Mouse (Mus musculus): ENCODE results near the gene Bmp6. TPM values are rescaled to one million over a fixed set of nuclear protein-coding genes. Genes with fewer than 3 reads are reported as not detected.

Gene Bmp6
- 1 to 10 TPM; 7.1 to 8.8 TPM for total RNA-seq (2021)
- long read RNA-seq, experiment 1, transcript Bmp6-201 (7 exons, 3,593 nt): major isoform, 11 of 12 reads
- long read RNA-seq, experiment 1, partial matches to known transcripts: 0 of 12 reads
- long read RNA-seq, experiment 1, other reads (novel, unspliced or antisense): 1 of 12 reads
- long read RNA-seq, experiment 2, transcript Bmp6-201 (7 exons, 3,593 nt): major isoform, 14 of 16 reads
- long read RNA-seq, experiment 2, partial matches to known transcripts: 1 of 16 reads
- long read RNA-seq, experiment 2, other reads (novel, unspliced or antisense): 1 of 16 reads

- intact Hi-C loops (cut with DNase I; ENCODE audit: low total_unique reads): loop anchor here (5.0 to 10.0 kb wide), 2 partner anchors 160 to 252 kb away; no protein-coding TSS in a partner anchor
- peak; percentile 77 for DNase-seq
Measured at GRCm38 (mm10) chr13:38344713-38345430, at the start of gene Bmp6. Gene Bmp6 (plus strand): TSS chr13:38345107.

- intact Hi-C loops (cut with DNase I; ENCODE audit: low total_unique reads): no loop called here
Measured at GRCm38 (mm10) chr13:38296166-38296565, 48.7 kb upstream of the Bmp6 start.

GRCm38 (mm10) chr13:38296601-38297000 lies 48.3 kb upstream of the Bmp6 start:
- intact Hi-C loops (cut with DNase I; ENCODE audit: low total_unique reads): no loop called here
- no peak for DNase-seq

More at GRCm38 (mm10) chr13:38296166-38296565, 48.7 kb upstream of the Bmp6 start:
- DNase-seq: no peak

GRCm38 (mm10) chr13:38311125-38311524 lies 33.8 kb upstream of the Bmp6 start:
- intact Hi-C loops (cut with DNase I; ENCODE audit: low total_unique reads): no loop called here
- DNase-seq: no peak

GRCm38 (mm10) chr13:38312357-38313040 lies 32.4 kb upstream of the Bmp6 start:
- intact Hi-C loops (cut with DNase I; ENCODE audit: low total_unique reads): no loop called here

GRCm38 (mm10) chr13:38314590-38314989 lies 30.3 kb upstream of the Bmp6 start:
- no peak for DNase-seq
- intact Hi-C loops (cut with DNase I; ENCODE audit: low total_unique reads): no loop called here

More at GRCm38 (mm10) chr13:38312357-38313040, 32.4 kb upstream of the Bmp6 start:
- DNase-seq: no peak

GRCm38 (mm10) chr13:38318418-38318817 lies 26.5 kb upstream of the Bmp6 start:
- intact Hi-C loops (cut with DNase I; ENCODE audit: low total_unique reads): no loop called here

GRCm38 (mm10) chr13:38320354-38320753 lies 24.6 kb upstream of the Bmp6 start:
- DNase-seq: no peak
- intact Hi-C loops (cut with DNase I; ENCODE audit: low total_unique reads): no loop called here

More at GRCm38 (mm10) chr13:38318418-38318817, 26.5 kb upstream of the Bmp6 start:
- no peak for DNase-seq

- DNase-seq: no peak
- intact Hi-C loops (cut with DNase I; ENCODE audit: low total_unique reads): no loop called here
Measured at GRCm38 (mm10) chr13:38324452-38324851, 20.5 kb upstream of the Bmp6 start.

GRCm38 (mm10) chr13:38327377-38327776 lies 17.5 kb upstream of the Bmp6 start:
- DNase-seq: no peak
- intact Hi-C loops (cut with DNase I; ENCODE audit: low total_unique reads): no loop called here

GRCm38 (mm10) chr13:38333496-38333895 lies 11.4 kb upstream of the Bmp6 start:
- intact Hi-C loops (cut with DNase I; ENCODE audit: low total_unique reads): no loop called here
- DNase-seq: no peak

GRCm38 (mm10) chr13:38342598-38342997 lies 2.3 kb upstream of the Bmp6 start:
- peak; percentile 51 for DNase-seq
- intact Hi-C loops (cut with DNase I; ENCODE audit: low total_unique reads): loop anchor here (5.0 to 10.0 kb wide), 2 partner anchors 162 to 255 kb away; no protein-coding TSS in a partner anchor

- intact Hi-C loops (cut with DNase I; ENCODE audit: low total_unique reads): loop anchor here (5.0 to 10.0 kb wide), 2 partner anchors 162 to 254 kb away; no protein-coding TSS in a partner anchor
- DNase-seq: no peak
Measured at GRCm38 (mm10) chr13:38343202-38343601, 1.7 kb upstream of the Bmp6 start.

- DNase-seq: no peak
- intact Hi-C loops (cut with DNase I; ENCODE audit: low total_unique reads): loop anchor here (10.0 kb wide), 1 partner anchor 159 kb away; no protein-coding TSS in a partner anchor
Measured at GRCm38 (mm10) chr13:38345431-38345820, 519 bp downstream of the Bmp6 start.

- intact Hi-C loops (cut with DNase I; ENCODE audit: low total_unique reads): loop anchor here (10.0 kb wide), 1 partner anchor 158 kb away; no protein-coding TSS in a partner anchor
- no peak for DNase-seq
Measured at GRCm38 (mm10) chr13:38346096-38346915, 1.4 kb downstream of the Bmp6 start.

- intact Hi-C loops (cut with DNase I; ENCODE audit: low total_unique reads): loop anchor here (10.0 kb wide), 1 partner anchor 158 kb away; no protein-coding TSS in a partner anchor
- no peak for DNase-seq
Measured at GRCm38 (mm10) chr13:38347021-38347774, 2.3 kb downstream of the Bmp6 start.

GRCm38 (mm10) chr13:38347775-38348135 lies 2.8 kb downstream of the Bmp6 start:
- intact Hi-C loops (cut with DNase I; ENCODE audit: low total_unique reads): loop anchor here (10.0 kb wide), 1 partner anchor 157 kb away; no protein-coding TSS in a partner anchor
- DNase-seq: no peak

GRCm38 (mm10) chr13:38349046-38349445 lies 4.1 kb downstream of the Bmp6 start:
- DNase-seq: no peak
- intact Hi-C loops (cut with DNase I; ENCODE audit: low total_unique reads): loop anchor here (10.0 kb wide), 1 partner anchor 156 kb away; no protein-coding TSS in a partner anchor
